Mouse (Mus musculus) gastrocnemius, postnatal 36 days (tissue): ENCODE data around the gene Ppp2r3d. TPM values are rescaled to one million over a fixed set of nuclear protein-coding genes. Genes with fewer than 3 reads are reported as not detected.
"Not testable (repeated sequence)": the region's sequence is repeated elsewhere in the genome, so short reads cannot be mapped to it uniquely, and the experiment has no call there.

Experiments used
- DNase-seq, 2 experiments: peaks; one replicate each; pipeline ENCODE4 v3.0.0; 2022
- intact Hi-C: fragments of 180-260 bp; cut with DNase I; formaldehyde crosslinking; loops from one replicate; pipeline ENCODE4 v1.15.1; 2025
- long read RNA-seq, 2 experiments: library from polyadenylated mRNA; stranded (forward); transcript quantifications; one replicate each; pipeline ENCODE4 v2.0.0; 2021
- total RNA-seq, 2 experiments: library from RNA; stranded (reverse); gene quantifications; 2 replicates each; pipeline ENCODE4 v1.2.3; 2021

The Ppp2r3d gene
- total RNA-seq, result 10 to 100 TPM; 29.3 to 31.5 TPM
- long read RNA-seq, experiment 1, partial matches to known transcripts, result 0 of 2 reads
- long read RNA-seq, experiment 1, other reads (novel, unspliced or antisense), result 0 of 2 reads
- long read RNA-seq, experiment 2, partial matches to known transcripts, result 0 of 1 reads
- long read RNA-seq, experiment 2, other reads (novel, unspliced or antisense), result 0 of 1 reads

DNA sequence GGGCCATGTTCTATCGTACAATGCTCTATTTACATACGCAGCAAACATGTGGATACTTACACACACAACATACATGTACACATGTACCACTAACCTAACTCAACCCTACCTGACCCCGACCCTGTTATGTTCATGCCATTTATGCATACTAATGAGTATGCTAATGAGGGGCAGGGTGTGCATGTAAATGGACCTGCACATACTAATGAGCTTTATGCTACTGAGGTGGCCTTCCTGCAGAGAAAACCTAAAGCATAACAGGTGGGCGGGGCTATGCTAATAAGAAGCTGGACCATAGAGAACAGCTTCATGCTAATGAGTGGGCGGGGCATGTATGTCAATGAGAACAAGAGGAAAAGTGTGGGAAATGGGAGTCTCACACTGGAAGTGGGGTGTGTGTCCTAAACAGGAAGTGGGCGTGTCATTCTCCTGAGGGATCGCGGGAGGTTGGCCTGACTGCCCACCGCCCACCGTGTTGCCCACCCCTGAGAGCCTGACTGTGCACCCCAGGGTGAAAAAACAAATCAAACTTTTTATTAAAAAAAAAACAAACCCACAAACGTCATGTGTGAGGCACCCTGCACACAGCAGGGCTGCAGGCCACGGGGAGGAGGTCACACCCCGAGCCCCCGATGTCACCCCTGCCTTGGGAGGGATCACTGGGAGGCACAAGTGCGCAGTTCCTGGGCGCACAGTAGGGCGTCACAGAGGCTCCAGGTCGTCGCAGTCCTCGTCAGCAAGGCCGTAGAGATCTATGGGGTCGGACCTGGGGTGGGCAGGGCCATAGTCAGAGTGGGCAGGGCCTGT, at the start of gene Ppp2r3d:
TSS of gene Ppp2r3d (minus strand) at position 803 of the 807 bp plus-strand sequence.
- intact Hi-C loops, result loop anchor here (1.0 kb wide), 1 partner anchor 34 kb away; no protein-coding TSS in a partner anchor
- DNase-seq, result no peak

DNA sequence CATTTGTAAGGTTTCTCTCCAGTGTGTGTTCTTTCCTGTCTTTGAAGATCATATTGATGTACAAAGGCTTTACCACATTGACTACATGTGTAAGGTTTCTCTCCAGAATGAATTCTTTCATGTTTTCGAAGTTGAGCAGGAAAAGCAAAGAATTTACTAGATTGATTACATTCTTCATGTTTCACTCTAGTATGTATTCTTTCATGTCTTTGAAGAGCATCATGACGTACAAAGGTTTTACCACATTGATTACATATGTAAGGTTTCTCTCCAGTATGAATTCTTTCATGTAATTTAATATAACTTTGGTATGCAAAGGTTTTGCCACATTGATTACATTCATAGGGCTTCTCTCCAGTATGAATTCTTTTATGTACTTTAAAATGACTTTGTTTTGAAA, 17.0 kb upstream of the Ppp2r3d start, which contains the start of gene Gm21836:
TSS of gene Gm21836 (minus strand) at position 101 of the 400 bp plus-strand sequence.
- intact Hi-C loops, DNase-seq: not testable (repeated sequence)

DNA sequence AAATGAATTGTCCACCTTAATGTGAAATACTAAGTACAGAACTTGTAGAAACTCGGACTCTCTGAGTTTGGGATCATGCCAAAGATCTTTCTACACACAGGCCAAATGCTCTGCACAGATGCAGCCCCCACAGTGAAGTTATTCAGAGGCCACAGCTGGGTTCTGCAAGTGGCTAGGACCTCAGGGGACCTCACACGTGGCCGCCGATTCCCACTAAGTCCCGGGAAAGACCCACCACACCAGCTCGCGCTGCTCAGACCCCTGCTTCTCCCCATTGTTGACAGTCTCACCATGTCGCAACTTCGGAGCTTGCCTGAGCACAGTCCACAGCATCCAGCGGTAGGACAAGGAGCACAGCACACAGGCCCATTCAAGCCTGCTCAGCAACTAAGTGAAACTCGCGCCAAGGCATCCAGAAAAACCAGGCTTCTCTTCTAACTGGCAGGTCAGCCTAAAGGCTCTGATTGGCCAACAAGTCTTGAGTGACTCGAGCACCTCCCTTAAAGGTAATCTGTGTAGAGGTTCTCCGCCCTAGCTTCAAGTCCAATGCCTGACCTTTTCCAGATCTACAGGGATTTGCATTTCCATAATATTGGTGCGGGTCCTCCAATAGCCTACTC, 3.8 kb upstream of the Ppp2r3d start:
- intact Hi-C loops, result not testable (repeated sequence)

DNA sequence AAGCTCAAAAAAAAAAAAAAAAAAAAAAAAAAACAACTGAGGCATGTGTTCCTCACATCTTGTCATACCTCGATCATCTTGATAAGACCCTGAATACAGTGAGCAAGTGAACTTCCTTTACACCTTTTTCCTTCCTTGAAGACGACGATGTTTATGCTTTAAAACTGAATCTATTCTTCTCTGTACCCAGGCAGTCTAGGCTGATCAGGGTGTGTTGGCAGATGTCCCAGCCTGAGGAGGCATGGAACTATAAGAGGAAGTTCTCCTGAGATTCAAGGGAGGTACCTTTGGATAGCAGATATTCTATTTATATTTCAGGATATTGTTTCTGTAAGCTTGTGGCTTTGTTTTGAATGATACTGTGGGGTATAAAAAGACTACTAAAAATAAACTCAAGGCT, 1.4 kb upstream of the Ppp2r3d start:
- intact Hi-C loops, result loop anchor here (1.0 kb wide), 1 partner anchor 30 kb away; no protein-coding TSS in a partner anchor
- peak in 1 of 2 experiments; percentile 18 for DNase-seq

More for the DNA sequence above, 3.8 kb upstream of the Ppp2r3d start:
- not testable (repeated sequence) for DNase-seq

DNA sequence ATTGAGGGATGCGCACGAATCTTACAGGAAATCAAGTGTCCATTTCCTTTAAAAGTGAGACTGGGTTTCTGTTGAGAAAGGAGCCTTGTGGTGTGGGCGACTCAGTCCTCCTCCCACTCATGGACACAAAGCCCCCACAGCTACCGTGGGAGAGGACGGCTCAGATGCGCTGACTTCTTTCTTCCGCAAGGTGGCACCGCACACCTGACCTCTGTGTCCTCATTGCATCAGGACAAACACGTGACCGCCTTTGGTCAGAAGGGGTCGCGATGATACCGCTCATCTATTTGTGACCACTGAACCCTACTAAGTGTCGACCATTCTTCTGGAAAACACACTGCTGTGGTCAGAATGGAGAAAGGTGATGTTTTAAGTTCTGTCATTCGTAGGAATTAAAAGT, 1.0 kb downstream of the Ppp2r3d start:
- DNase-seq, result no peak
- intact Hi-C loops, result loop anchor here (1.0 kb wide), 1 partner anchor 33 kb away; no protein-coding TSS in a partner anchor

DNA sequence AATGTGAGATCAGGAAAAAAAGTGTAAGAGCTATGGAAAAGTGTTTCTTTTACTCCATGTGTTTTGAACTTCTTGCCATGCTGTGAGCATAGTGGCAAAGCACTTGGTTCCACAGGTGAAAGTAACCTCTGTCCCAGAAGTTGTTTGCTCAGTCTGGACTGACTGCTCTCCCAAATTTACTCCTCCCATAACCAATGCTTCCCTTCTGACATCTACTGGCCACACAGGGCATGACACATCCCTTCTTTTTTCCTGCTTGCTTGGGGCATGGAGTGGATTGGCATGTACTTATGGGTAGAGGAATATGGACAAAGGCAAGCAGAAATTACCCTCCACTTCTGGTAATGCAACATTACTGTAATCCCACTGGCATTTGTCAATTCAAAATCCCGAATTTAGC, 20.1 kb downstream of the Ppp2r3d start:
- peak in 1 of 2 experiments; percentile 9 for DNase-seq
- intact Hi-C loops, result no loop called here

DNA sequence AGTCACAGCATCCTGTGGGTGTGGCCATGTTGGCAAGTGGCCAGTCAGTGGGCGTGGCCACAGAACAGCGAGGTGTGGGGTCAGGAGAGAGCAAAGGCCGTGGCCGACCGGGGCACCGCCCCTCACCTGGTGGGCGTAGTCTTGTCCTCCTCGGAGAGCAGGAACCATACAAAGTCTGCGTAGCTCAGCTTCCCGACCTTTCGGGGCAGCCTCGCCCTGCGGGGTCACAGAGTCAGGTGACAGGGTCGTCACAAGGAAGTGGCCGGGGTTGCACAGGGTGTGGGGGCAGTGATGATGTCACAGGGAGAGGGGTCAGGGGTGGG, 34.2 kb downstream of the Ppp2r3d start:
- intact Hi-C loops, result loop anchor here (1.0 kb wide), 1 partner anchor 34 kb away; the partner anchor contains the start of gene Ppp2r3d
- DNase-seq, result peak in 1 of 2 experiments; percentile 13

DNA sequence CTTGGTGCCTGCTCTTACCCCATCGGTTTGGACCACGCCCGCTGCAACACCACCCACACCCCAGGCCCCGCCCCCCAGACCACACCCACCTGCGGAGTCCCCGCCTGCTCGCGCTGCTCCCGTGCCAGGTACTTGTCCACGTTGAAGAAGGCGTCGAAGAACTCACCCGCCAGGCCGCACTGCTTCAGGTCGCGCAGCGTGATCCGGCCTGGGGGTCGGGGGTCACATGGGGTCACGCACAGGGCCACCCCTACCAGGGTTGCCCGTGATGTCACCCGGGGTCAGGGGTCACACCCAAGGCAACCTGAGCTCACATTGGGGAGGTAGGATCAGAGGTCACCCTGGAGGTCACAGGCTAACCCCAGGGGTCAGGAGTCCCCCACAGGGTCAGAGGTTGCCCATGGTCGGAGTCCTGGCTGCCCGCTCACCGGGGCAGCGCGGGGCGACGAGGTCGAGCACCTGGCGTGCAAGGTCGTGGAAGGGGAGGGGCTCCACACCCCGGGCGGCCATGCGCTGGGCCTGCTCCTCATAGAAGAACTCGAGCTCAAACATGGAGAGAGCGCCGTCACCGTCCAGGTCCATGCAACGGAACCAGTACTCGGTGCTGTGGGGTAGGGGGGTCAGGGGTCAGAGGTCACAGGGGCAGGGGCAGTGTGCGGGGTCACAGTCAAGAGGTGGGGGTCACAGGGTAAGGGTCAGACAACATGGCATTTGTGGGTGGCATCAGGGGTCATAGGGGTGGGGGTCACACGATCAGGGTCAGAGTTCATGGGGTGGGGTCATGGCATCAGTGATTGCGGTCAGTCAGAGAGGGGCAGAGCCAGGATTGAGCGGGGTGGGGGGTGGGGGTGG, 34.8 kb downstream of the Ppp2r3d start:
- DNase-seq, result peak in 1 of 2 experiments; percentile 4

DNA sequence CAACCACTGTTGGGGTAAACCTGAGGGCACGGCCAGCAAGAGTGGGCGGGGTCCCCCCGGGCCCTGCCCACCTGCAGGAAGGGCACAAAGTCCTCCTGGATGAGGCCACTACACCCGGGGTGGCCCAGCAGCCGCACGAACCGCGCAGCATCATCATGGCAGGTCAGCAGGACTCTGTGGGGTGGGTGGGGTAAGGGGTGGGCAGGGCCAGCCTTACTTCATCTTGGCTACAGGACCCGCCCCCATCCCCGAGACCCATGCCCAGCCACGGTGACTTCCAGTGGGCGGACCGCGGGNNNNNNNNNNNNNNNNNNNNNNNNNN, 36.0 kb downstream of the Ppp2r3d start:
- intact Hi-C loops, result no loop called here
- peak in 1 of 2 experiments; percentile 4 for DNase-seq

More for the DNA sequence above, 34.8 kb downstream of the Ppp2r3d start:
- intact Hi-C loops, result loop anchor here (1.0 kb wide), 1 partner anchor 34 kb away; the partner anchor contains the start of gene Ppp2r3d

DNA sequence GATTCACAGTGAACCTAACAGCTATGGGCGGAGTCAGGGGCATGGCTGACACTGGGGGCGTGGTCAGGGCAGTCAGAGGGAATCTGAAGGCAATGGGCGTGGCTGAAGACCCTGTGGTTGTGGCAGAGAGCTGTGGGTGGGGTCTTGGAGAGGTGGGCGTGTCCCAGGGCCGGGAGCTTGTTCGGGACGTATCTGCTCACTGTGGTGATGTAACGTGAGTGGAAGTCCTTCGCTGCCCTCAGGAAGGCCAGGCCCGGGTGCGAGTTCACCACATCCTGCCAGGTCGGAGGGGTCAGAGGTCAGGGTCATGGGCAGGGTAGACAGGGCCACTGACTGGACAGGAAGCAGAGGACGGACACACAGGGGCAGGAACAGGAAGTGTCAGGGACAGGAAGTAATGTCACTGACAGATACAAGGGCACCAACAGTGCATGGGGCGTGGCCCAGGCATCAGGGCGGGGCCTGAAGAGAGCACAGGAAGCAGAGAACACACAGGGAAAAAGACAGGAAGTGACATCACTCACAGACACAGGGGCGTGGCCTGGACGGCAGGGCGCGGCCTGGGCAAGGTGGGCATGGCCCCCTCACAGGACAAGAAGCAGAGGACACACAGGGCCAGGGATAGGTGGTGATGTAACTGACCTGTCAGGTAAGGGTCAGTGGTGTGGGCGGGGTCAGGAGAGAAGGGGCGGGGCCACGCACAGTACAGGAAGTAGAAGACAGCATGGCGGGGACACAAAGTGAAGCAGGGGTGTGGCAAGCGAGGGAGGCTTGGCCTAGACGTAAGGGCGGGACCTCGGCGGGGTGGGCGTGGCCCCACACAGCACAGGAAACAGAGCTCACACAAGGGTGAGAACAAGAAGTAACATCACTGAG, 36.6 kb downstream of the Ppp2r3d start:
- DNase-seq, result peak in 1 of 2 experiments; percentile 6
- intact Hi-C loops, result no loop called here

DNA sequence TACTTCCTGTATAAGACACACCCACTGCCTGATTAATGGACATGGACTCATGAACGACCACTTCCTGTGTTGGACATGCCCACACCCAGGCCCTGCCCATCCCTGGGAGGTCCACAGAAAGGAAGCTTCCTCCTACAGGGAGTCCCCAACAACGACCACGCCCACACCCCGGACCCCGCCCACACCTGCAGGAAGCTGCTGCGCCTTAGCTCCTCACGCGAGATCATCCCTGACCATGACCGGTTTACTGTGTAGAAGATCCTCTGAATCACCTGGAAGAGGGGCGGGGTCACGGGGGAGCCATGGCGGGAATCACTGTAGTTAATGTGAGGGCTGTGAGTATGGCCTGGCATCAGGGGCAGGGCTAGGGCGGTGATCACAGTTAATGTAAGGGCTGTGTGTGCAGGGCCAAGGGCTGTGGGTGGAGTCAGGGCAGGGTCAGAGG, 37.3 kb downstream of the Ppp2r3d start:
- DNase-seq, result peak in 1 of 2 experiments; percentile 28
- intact Hi-C loops, result no loop called here

DNA sequence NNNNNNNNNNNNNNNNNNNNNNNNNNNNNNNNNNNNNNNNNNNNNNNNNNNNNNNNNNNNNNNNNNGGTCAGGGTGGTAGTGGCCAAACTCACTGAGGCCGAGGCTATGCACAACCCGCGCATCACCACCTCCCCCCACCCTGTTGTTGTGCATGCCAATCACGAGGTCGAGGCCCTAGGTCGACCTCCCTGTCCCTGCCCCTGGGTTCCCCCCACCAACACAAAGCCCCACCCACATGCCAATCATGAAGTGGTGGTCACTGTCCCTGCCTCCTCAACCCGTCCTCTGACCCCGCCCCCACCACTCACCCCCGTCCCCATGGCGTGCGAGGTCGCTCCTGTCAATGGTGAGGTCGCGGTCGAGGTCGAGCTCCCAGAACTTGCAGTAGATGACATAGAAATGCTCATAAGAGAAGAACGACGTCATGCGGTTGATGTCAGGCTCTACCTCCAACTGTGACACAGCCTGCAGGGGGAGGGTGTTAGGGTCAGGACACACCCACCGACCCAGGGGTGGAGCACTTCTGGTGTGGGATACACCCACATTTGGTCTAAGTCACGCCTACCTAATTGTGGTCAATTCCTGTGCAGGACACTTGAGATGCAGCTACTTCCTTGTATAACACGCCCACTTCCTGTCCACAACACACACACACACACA, 37.9 kb downstream of the Ppp2r3d start:
- intact Hi-C loops, result no loop called here
- no peak for DNase-seq

DNA sequence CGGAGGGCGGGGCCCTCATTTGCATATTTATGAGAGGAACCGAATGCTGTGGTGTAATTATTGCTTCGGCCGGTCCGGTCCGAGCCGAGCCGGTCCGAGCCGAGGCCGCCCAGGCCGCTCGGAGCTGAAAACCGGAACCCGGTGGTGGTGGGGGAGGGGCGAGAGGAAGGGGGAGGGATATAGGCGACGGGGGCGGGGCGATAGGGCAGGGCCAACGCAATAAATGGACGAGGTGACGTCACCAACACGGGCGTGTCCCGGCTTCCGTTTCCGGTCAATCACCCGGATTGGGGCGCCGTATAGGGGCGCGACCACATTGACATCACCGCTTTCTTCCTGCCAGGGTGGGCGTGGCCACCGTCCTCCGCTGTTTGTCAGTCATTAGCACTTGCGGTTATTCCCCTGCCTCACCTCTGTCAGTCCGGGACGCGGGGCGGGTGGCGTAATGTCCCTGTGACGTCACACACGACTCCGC, 51.2 kb downstream of the Ppp2r3d start:
- intact Hi-C loops, result no loop called here
- peak; percentile 86 to 91 for DNase-seq

DNA sequence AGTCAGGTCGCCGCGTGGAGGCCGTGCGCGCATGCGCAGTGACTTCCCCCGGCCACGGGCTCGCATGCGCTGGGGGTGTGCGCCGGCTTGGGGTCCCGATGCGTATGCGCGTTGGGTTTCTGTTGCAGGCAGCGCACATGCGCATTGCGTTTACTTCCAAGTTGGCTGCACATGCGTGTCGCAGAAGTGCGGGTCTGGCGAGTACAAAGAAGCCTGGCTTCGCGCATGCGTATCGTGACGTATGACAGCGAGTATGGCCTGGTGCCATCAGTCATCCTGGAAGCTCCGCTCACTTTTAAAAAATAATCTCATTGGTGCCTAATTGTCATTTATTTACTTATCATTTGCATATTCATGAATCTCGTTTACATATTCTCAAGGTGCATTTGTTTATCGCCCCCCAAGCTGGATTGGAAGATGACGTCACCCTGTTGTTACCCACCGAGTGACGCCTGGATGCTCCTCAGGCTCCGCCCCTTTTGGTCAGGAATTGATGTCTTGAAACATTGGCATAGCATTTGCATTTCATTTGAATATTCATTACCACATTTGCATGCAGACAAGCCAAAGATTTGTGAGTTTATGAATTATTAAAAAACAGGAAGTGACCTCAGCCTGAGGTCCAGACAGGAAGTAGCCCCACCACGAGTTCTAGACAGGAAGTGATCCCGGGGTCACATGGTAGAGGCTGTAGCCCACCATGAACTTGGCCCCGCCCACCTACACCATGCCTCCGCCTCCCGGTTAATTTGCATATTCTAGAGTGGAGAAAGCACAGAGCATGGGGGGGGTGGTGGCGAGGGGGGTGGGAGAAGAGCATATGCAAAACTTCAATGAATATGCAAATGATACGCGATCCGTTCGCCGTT, 51.9 kb downstream of the Ppp2r3d start:
- intact Hi-C loops, result no loop called here
- peak; percentile 98 for DNase-seq

DNA sequence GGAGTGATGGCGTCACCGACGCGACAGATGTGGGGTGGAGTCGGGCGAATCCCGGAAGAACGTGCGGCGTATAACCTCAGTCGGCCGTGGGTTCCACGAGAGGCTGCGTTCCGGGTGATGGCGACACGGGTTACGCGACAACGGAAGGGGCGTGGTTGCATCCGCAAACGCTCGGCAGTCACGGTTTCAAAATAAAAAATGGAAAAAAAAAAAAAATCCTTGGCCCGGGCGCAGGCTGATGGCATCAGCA, 52.5 kb downstream of the Ppp2r3d start:
- DNase-seq, result no peak
- intact Hi-C loops, result no loop called here

DNA sequence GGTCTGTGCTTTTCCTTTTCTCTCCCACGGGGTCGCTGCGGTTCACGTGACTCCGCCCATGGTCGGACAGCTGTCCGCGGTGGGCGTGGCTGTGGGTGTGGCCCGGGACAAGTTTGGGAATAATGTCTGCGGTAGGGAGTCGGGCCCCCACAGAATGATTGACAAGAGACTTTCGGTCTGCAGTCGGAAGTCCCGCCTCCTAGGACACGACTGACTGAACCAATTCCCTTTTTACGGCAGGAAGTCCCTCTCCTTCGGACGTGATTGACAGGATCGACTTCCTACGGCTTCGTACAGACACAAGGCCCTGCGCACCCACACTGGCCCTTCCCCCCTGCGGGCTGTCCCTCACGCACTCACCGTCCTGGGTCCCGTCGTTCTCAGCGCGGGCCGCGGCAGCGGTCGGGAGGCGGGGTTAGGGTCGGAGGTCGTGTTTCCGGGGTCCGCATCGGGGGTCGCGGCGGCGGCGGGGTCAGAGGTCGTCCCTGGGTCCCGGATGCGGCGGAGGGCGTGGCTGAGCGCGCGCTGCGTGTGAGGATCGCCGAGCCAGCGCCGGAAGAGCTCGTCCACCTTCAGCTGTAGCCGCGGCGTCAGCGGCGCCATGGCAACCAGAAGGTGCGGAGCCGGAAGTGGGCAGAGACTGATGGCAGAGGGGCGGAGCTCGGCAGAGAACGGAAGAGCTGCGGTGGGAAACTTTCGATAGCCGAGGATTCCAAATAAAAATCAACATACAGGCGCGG, 53.0 kb downstream of the Ppp2r3d start:
- DNase-seq, result peak; percentile 96
- intact Hi-C loops, result no loop called here

DNA sequence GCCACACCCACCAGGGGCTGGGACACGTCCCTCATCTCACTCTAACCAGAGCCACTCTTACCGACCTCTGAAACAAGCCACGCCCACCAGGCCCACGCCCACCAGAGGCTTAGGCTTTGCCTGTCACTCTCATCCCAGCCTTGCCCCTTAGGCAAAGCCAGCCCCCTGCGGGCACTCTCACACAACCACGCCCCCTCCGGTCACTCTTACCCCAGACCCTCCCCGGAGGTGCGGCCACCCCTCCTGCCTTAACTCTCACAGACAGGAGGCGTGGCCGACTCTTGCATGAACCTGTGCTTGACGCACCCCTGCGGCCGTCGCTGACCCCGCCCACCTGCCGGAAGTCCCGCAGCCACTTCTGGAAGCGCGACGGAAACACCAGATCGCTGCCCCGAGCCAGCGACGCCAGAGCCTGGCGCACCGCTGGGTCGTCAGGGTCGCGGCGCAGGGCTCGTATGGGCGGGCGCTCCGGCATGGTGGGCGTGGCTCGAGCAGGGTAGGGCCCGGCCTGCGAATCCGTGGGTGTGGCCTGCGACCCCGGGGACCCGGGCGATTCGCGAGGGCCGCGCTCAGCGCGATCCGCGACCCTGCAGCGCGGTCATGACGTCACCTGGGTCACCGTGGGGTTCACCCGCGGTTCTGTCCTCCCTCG, 53.7 kb downstream of the Ppp2r3d start:
- intact Hi-C loops, result no loop called here

More for the DNA sequence above, 53.7 kb downstream of the Ppp2r3d start:
- DNase-seq, result peak; percentile 89 to 97
